Mouse (Mus musculus) heart, adult 11 months (tissue): ENCODE measurements around the gene Cdk19.
A peak's percentile ranks its signal among the peaks of the same experiment; 100 is the strongest.

ENCODE experiments used
- DNase-seq: peaks from one replicate; pipeline ENCODE4 v3.0.0; 2022

The Cdk19 gene

DNA sequence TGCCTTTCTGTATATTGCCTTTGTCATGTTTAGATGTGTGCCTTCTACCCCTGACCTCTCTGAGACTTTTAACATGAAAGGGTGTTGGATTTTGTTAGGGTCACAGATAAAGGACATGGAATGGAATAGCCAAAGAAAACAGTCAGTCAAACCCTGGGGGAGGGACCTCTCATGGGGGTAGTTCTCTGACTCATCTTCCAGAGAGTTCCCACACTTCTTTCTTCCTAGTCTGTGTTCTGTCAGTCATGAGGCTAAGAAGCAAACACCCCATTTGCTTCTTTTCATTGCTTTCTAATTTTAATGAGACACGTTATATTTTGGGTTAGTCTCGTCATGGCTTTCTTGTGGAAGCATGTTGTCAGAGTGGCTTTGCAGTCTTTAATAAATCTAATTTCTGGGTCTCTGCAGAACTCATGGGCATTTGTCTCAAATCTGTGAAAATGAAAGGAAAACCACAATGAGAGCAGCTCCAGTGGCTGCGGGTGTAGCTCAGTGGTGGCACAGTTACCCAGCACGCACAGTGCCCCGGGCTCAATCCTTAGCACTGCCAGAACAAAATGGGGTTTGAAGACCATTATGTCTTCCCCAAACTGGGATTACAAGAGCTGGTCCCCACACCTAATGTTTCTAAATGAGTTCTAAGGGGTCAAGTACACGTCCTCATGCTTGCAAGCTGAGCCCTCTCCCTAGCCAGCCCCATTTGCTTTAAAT, 149.9 kb downstream of the Cdk19 start:
- DNase-seq: peak; percentile 84

- peak; percentile 86 for DNase-seq
Observed at GRCm38 (mm10) chr10:40491131-40491530, 151.8 kb downstream of the Cdk19 start.

DNA sequence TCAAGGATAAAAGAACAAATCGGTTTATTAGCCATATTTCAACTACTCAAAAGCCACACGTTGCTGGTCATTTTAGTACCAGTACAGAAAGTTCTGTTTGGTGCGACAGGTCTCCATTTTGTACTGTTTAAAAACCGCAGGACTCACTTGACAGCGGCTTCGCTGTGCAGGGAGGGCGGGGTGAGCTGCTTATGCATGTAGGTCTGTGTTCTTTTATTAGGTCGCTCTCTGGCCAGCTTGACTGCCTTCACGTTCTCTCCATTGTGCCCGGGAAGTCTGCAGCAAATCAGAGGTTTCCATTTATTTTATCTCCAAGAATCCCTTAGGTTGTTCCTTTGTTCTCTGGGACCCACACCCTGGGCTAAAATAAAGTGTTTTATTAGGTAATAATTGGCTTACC, 152.4 kb downstream of the Cdk19 start:
- peak; percentile 95 for DNase-seq

- DNase-seq: no peak
Observed at GRCm38 (mm10) chr10:40494181-40495162, 155.1 kb downstream of the Cdk19 start.

DNA sequence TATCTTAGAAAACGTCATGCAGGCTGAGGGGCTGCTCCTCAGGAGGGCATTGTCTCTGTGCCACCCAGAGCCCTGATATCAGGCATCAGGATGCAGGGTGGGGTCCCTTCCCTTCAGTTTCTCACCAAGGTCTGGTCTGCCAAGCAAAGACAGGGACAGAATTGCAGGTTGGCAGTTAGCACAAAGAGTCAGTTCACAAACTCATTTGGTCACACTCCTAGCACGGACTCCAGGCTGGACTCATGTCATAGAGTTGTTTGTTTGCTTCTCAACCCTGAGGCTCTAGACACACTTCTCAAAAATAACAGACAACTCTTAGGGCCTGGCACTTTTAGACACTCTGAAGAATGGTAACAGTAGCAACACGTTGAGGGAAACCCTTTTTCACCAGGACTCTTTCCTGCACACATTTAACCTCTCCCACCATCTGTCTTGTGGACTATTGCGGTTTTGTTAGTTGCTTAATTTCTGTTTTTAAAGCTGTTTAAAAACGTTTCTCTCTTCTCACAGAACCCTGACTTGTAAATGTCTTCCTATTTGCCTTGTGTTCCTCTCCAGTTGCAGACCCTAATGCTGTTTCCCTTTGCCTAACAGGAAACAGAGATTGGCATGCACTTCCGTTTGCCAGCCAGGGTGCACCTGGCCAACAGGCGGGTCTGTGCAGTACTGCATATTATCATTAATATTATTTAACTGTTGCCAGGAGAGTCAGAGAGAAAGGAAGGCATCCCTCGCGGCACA, 158.1 kb downstream of the Cdk19 start:
- no peak for DNase-seq

GRCm38 (mm10) chr10:40498426-40498825, 159.1 kb downstream of the Cdk19 start:
- no peak for DNase-seq

DNA sequence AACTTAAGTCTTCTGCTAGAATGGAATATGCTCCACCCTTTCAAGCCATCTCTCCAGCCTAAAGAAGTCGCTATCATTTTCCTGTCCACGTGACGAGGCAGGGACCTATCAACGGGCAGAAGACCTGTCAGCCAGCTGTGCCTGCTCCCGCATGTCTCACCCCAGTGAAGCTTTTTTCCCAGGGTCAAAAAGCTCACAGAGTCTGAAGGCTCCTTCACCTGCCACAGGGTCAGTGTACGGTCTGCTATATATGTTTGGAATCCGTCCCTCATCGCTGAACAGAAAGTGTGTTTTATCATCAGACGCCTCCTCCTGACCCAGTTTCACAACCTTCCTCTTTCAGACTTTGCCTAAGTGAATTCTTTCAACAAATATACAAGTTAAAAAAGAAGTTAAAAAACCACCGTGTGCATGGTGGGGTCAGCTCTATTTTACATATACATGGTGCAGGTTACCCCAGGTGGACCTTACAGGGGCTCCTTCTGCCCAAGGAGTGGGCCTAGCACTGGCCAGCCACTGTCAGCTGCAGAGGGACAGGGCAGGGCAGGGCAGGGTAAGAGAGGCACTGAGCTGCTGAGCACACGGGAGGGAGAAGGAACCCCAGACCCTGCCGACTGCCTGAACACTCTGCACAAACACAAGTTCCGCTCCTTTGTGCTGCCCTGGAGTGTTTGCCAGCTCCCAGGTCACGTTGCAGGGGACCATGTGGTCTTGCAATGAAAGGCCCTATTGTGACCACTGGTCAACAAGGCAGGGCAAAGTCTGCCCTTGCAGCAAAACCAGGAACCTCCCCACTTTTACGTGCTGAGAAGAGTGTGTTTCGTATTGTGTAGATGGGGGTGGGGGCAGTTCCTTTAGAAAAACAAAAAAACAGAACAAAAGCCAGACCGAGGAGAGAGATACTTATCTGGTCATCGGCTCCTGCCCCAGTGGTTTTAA, 160.2 kb downstream of the Cdk19 start:
- DNase-seq: peak; percentile 97

- no peak for DNase-seq
Observed at GRCm38 (mm10) chr10:40500723-40501245, 161.4 kb downstream of the Cdk19 start.

DNA sequence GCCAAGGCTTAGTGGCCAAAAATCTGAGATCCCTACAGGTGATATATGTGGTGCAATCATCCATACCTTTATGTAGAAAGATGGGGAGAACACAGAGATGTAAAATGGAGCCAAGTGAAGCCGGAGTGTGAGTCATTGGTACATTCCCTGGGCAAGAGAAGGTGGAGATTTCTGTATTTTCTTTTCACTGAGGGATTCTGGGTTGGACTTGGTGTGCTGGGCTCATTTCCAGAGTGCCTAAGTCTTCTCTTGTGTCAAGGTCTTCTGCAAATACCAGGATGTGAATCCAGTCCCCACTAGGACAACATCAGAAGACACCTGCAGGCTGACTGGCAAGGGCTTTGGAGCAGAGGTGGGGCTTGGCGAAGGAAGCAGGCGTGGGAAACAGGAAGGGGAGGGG, 163.4 kb downstream of the Cdk19 start:
- DNase-seq: no peak

- DNase-seq: peak; percentile 86
Observed at GRCm38 (mm10) chr10:40510356-40510755, 171.0 kb downstream of the Cdk19 start.

DNA sequence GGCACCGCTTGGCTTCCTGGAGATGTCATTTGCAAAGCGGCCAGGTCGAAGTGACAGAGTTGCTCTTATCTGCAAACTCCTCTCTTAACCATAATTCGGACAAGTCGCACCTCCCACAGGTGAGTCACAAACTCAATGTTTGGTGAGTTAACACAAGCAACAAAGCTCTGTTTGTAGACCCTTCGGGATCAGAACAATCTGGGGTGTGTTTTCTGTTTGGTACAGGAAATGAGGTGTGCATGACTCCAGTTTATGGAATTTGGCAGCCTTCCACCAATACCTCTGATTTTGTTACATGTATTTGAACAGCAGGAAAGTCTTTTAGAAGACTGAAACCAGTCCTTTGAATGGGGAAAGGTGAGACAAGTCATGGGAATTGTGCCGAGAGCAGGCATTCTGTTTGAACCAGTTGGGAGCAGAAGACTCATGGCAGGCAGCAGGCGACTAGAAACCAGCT, 171.9 kb downstream of the Cdk19 start:
- DNase-seq: peak; percentile 69

DNA sequence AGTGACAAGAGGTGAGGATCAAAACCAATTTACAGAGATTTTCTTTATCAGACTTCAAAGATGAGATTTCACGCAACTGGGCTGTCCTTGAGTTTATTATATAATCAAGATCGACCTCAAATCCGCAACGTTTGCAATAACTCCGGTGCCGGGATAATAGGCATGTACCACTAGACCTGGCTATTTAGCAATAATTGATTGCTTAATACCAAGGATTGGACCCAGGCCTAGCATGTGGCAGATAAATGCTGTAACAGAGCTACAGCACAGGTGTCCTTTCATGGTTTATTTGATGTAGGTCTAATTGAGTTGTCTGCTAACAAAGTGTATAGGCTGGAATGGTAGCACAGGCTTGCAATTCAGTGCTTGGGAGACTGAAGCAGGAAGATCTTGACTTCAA, 172.8 kb downstream of the Cdk19 start:
- DNase-seq: peak; percentile 49

- DNase-seq: peak; percentile 68
Observed at GRCm38 (mm10) chr10:40512996-40513395, 173.6 kb downstream of the Cdk19 start.

GRCm38 (mm10) chr10:40515225-40515681, 175.9 kb downstream of the Cdk19 start:
- peak; percentile 90 for DNase-seq

DNA sequence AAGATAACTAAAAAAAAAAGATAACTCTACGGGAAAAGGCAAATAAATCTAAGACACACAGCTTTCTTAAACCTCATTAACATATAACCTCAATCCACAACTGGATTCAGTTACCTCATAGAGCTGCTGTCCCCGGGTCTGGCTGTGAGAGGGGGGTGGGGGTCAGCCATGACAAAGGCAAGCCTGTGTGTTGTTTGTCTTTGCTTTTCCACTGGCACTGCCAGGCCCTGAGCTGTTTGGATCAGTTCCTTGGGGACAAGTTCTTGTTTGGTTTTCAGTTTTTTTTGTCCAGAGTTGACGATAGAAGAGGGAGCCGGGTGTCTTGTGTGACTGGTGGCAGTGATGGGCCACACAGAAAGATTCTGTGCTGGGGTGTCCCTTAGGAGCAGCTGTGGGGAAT, 177.1 kb downstream of the Cdk19 start:
- DNase-seq: peak; percentile 73

GRCm38 (mm10) chr10:40519586-40519985, 180.2 kb downstream of the Cdk19 start:
- DNase-seq: peak; percentile 89

- DNase-seq: peak; percentile 82
Observed at GRCm38 (mm10) chr10:40521579-40521978, 182.2 kb downstream of the Cdk19 start.

DNA sequence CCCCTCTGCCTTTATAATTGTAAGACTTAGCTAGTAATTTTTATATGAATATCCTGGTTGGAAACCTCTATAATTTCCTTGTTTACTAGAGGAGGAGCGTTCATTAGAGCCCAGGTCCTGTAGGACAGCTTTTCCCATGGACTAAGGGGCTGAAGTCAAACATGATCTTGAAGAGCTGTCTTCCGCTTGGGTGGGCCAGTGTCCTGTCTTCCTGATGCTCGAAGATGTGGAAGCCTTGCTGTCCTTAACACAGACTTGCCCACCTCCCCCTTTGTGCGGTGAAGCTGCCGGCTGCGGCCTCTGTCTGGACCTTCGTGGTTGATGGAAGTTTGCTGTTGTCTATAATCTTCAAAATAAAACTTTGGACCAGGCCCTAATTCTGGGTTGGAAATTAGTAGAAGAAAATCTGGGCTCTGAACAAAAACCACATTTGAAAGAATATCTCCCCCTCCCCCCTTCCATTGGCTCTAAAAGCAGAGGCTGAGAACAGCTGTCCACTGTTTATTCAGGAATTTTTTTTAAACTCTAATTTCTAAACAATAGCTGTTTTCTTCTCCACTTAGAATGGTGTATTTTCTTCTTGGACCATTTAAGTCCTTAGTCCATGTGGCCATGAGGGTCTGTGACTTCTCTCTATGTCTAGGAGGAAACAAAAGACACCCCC, 184.1 kb downstream of the Cdk19 start:
- DNase-seq: peak; percentile 71

DNA sequence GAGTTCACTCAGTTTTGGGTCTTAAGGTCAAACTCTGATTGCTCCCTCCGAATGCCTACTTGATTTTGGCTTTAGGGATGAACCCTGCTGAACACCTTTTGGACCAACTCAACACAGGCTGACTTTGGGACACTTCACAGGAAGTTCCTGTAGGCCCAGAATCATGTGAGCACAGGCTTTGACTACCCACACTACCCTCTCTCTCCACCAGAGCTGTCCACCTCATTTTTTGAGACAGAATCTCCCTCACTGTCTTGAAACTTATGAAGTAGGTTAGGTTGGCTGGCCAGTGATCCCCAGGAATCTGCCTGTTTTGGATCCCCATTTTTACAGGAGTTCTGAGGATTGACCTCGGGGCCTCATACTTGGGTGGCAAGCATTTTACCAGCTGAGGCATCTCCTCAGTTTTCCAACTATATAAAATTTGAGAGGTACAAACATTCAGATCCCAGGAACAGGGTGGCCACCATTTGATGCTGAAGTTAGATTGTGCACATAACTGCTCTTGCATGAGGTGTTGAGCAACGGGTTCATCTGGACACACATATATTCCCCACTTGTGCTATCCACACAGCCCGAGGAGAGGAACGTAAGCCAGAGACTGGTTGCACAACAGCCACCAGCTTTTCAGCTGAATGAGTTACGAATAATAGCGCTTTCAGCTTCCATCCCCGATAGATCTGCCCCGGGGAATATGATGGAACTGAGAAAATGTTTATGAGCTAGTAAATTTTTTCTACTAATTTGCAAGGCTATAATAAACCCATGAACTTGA, 184.9 kb downstream of the Cdk19 start:
- DNase-seq: peak; percentile 91

- peak; percentile 51 for DNase-seq
Observed at GRCm38 (mm10) chr10:40524991-40525390, 185.6 kb downstream of the Cdk19 start.
